Mouse (Mus musculus): ENCODE measurements around the gene Armc2. TPM values are rescaled to one million over a fixed set of nuclear protein-coding genes. Genes with fewer than 3 reads are reported as not detected.

Gene Armc2
- total and polyA plus RNA-seq, 2 experiments from 2014 or later, result 6.3 to 13.6 TPM

DNA sequence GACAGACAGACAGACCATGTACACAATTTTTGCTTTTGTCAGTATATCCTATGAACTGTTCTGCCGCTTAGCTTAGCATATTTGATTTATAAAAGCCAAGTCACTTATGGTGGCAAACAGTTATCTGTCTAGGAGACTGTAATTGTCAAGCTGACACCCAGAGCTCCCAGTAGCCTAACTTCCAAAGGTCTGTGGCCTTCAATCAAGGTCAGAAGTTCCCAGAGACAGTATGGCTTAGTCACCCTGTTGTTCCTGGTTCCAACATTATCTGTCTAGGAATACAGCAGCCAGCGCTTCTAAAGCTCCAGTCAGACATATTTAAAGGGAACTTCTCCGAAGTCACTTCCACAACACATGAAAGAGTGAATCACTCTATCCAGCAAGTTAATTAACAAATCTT lies 17.0 kb downstream of the Armc2 start:
- DNase-seq (ENCODE audit: low spot score), result no peak

DNA sequence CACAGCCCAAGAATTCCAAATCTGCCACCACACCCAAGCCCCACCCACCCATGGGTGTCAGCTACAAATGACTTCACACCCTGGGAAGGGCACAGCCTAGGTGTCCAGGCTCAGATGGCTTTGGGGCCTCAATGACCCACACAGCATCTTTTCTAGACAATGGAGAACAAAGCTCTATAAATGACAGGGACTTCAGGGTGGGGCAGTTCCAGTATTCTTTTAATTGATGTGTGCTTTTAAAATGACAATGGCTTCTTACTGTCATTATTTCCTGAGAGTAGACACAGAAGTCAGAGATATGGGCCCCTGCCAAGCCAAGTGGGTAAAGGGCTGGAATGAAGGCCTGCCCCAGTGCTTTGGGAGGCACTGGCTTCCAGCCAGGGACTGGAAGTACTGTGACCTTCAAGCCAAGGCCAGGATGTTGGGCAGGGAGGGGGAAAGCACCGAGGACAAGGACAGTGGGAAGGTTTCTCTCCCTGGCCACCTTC lies 20.5 kb downstream of the Armc2 start:
- Histone ChIP-seq H3K4me3 (ENCODE audit: low read depth, low read length) (no peak overlapping the region), H3K27me3 (ENCODE audit: insufficient read depth, low read length) (no peaks in the 10 kb centered on the region), H3K27ac (ENCODE audit: low read depth, low read length) (no peak overlapping the region), H3K36me3 (ENCODE audit: insufficient read depth, low read length) (peaks cover 8% of the 10 kb centered on the region), H3K9me3 (ENCODE audit: low read length) (no peaks in the 10 kb centered on the region), H3K9ac (replicated peaks; ENCODE audit: low read length, poor library complexity, severe bottlenecking) (no peak overlapping the region), H3K4me1 (ENCODE audit: insufficient read depth, low read length) (no peaks in the 10 kb centered on the region), H3K4me2 (ENCODE audit: low read depth, low read length, poor library complexity, severe bottlenecking) (no peak overlapping the region)
- no peak for DNase-seq (ENCODE audit: low spot score)
- ATAC-seq (ENCODE audit: low FRiP score), result no peak
- no peak for TF ChIP-seq CTCF (IDR thresholded peaks at IDR 0.05)
- 100% methylated on average over 1 of the region's 1 CpGs for WGBS

More for the DNA sequence above, 17.0 kb downstream of the Armc2 start:
- H3K4me3 ChIP-seq (ENCODE audit: low read depth, low read length), result no peak overlapping the region
- no peaks in the 10 kb centered on the region for H3K4me1 ChIP-seq (ENCODE audit: insufficient read depth, low read length)
- 90% methylated on average over 3 of the region's 3 CpGs for WGBS
- H3K9ac ChIP-seq (replicated peaks; ENCODE audit: low read length, poor library complexity, severe bottlenecking), result no peak overlapping the region
- peaks cover 8% of the 10 kb centered on the region for H3K36me3 ChIP-seq (ENCODE audit: insufficient read depth, low read length)
- H3K27ac ChIP-seq (ENCODE audit: low read depth, low read length), result no peak overlapping the region
- H3K4me2 ChIP-seq (ENCODE audit: low read depth, low read length, poor library complexity, severe bottlenecking), result no peak overlapping the region
- H3K27me3 ChIP-seq (ENCODE audit: insufficient read depth, low read length), result no peaks in the 10 kb centered on the region
- no peaks in the 10 kb centered on the region for H3K9me3 ChIP-seq (ENCODE audit: low read length)
- no peak for TF ChIP-seq CTCF (IDR thresholded peaks at IDR 0.05)
- no peak for ATAC-seq (ENCODE audit: low FRiP score)

DNA sequence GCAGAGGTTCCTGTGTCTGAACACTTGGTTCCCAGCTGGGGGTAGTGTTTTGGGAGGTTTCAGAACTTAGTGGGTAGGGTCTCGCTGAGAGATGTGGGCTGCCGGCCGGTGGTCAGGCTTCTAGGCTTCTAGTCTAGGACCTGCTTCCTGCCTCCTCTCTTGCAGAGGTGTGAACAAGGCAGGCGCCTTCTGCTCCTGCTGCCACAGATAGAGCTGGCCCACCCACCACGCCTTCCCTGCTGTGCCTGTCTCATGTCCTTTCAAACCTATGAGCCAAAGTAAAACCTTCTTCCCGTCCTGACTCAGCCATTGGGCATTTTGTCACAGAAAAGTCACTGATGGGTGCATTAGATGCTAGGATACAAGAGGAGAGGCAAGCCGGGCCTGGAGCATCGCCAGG lies 22.1 kb downstream of the Armc2 start:
- Histone ChIP-seq H3K4me1 (ENCODE audit: insufficient read depth, low read length) (no peaks in the 10 kb centered on the region), H3K4me2 (ENCODE audit: low read depth, low read length, poor library complexity, severe bottlenecking) (no peak overlapping the region), H3K36me3 (ENCODE audit: insufficient read depth, low read length) (peaks cover 8% of the 10 kb centered on the region), H3K27ac (ENCODE audit: low read depth, low read length) (no peak overlapping the region), H3K9ac (replicated peaks; ENCODE audit: low read length, poor library complexity, severe bottlenecking) (no peak overlapping the region), H3K27me3 (ENCODE audit: insufficient read depth, low read length) (no peaks in the 10 kb centered on the region), H3K4me3 (ENCODE audit: low read depth, low read length) (no peak overlapping the region), H3K9me3 (ENCODE audit: low read length) (no peaks in the 10 kb centered on the region)
- DNase-seq (ENCODE audit: low spot score) (no peak), ATAC-seq (ENCODE audit: low FRiP score) (no peak)
- TF ChIP-seq CTCF (IDR thresholded peaks at IDR 0.05), result no peak
- WGBS, result 73% methylated on average over 8 of the region's 8 CpGs

- ATAC-seq (ENCODE audit: low FRiP score) (no peak), DNase-seq (ENCODE audit: low spot score) (no peak)
- peaks cover 6% of the 10 kb centered on the region for H3K36me3 ChIP-seq (ENCODE audit: insufficient read depth, low read length)
- H3K27me3 ChIP-seq (ENCODE audit: insufficient read depth, low read length), result no peaks in the 10 kb centered on the region
- H3K4me1 ChIP-seq (ENCODE audit: insufficient read depth, low read length), result no peaks in the 10 kb centered on the region
- no peak overlapping the region for H3K4me2 ChIP-seq (ENCODE audit: low read depth, low read length, poor library complexity, severe bottlenecking)
- no peak for TF ChIP-seq CTCF (IDR thresholded peaks at IDR 0.05)
- 28% methylated on average over 2 of the region's 2 CpGs for WGBS
- no peak overlapping the region for H3K4me3 ChIP-seq (ENCODE audit: low read depth, low read length)
- no peak overlapping the region for H3K9ac ChIP-seq (replicated peaks; ENCODE audit: low read length, poor library complexity, severe bottlenecking)
- no peak overlapping the region for H3K27ac ChIP-seq (ENCODE audit: low read depth, low read length)
- H3K9me3 ChIP-seq (ENCODE audit: low read length), result no peaks in the 10 kb centered on the region
Measured at GRCm38 (mm10) chr10:41995051-41995450, 23.2 kb downstream of the Armc2 start.

GRCm38 (mm10) chr10:41994578-41994977 lies 23.7 kb downstream of the Armc2 start:
- WGBS, result 48% methylated on average over 4 of the region's 4 CpGs
- H3K4me1 ChIP-seq (ENCODE audit: insufficient read depth, low read length), result no peaks in the 10 kb centered on the region
- ATAC-seq (ENCODE audit: low FRiP score), result no peak

GRCm38 (mm10) chr10:41992059-41992440 lies 26.2 kb downstream of the Armc2 start:
- DNase-seq (ENCODE audit: low spot score) (no peak), ATAC-seq (ENCODE audit: low FRiP score) (no peak)
- Histone ChIP-seq H3K36me3 (ENCODE audit: insufficient read depth, low read length) (no peaks in the 10 kb centered on the region), H3K4me2 (ENCODE audit: low read depth, low read length, poor library complexity, severe bottlenecking) (no peak overlapping the region), H3K4me3 (ENCODE audit: low read depth, low read length) (no peak overlapping the region), H3K27me3 (ENCODE audit: insufficient read depth, low read length) (no peaks in the 10 kb centered on the region), H3K9ac (replicated peaks; ENCODE audit: low read length, poor library complexity, severe bottlenecking) (no peak overlapping the region), H3K27ac (ENCODE audit: low read depth, low read length) (no peak overlapping the region), H3K9me3 (ENCODE audit: low read length) (no peaks in the 10 kb centered on the region), H3K4me1 (ENCODE audit: insufficient read depth, low read length) (no peaks in the 10 kb centered on the region)
- no peak for TF ChIP-seq CTCF (IDR thresholded peaks at IDR 0.05)
- 74% methylated on average over 5 of the region's 5 CpGs for WGBS

More at GRCm38 (mm10) chr10:41994578-41994977, 23.7 kb downstream of the Armc2 start:
- Histone ChIP-seq H3K27me3 (ENCODE audit: insufficient read depth, low read length) (no peaks in the 10 kb centered on the region), H3K4me3 (ENCODE audit: low read depth, low read length) (no peak overlapping the region), H3K36me3 (ENCODE audit: insufficient read depth, low read length) (peaks cover 6% of the 10 kb centered on the region), H3K9me3 (ENCODE audit: low read length) (no peaks in the 10 kb centered on the region), H3K27ac (ENCODE audit: low read depth, low read length) (no peak overlapping the region), H3K4me2 (ENCODE audit: low read depth, low read length, poor library complexity, severe bottlenecking) (no peak overlapping the region), H3K9ac (replicated peaks; ENCODE audit: low read length, poor library complexity, severe bottlenecking) (no peak overlapping the region)
- DNase-seq (ENCODE audit: low spot score), result no peak
- TF ChIP-seq CTCF (IDR thresholded peaks at IDR 0.05), result no peak
